Mouse (Mus musculus) heart, adult 2 months (tissue): ENCODE measurements around the gene Epb41l4b. TPM values are rescaled to one million over a fixed set of nuclear protein-coding genes. Genes with fewer than 3 reads are reported as not detected.

Experiments
- DNase-seq, 2 experiments: peaks; one replicate each; pipeline ENCODE4 v3.0.0; 2021
- H3K27ac ChIP-seq: fragments of 200-600 bp; 2 replicates; pipeline ENCODE4 v1.8.1; 2022
- H3K27me3 ChIP-seq: fragments of 200-500 bp; 2 replicates; pipeline ENCODE4 v1.6.1; 2012; ENCODE audit warnings: mild to moderate bottlenecking, low read length, inconsistent platforms, mixed read lengths; ENCODE audit not compliant: control insufficient read depth, insufficient read depth
- H3K36me3 ChIP-seq: fragments of 200-500 bp; 2 replicates; pipeline ENCODE4 v1.6.1; 2012; ENCODE audit warnings: low read length, inconsistent platforms; ENCODE audit not compliant: control insufficient read depth, insufficient read depth
- H3K4me1 ChIP-seq: fragments of 200-500 bp; 2 replicates; pipeline ENCODE4 v1.6.1; 2011; ENCODE audit warnings: low read length; ENCODE audit not compliant: control insufficient read depth, insufficient read depth
- H3K4me3 ChIP-seq: fragments of 200-600 bp; 2 replicates; pipeline ENCODE4 v1.8.1; 2022
- H3K79me2 ChIP-seq: fragments of 200-500 bp; replicated peaks from 2 replicates; pipeline ENCODE4 v1.6.1; 2012; ENCODE audit warnings: mild to moderate bottlenecking, inconsistent platforms, low read length, moderate library complexity, mixed read lengths; ENCODE audit not compliant: control insufficient read depth, insufficient read depth
- H3K9ac ChIP-seq: fragments of 200-500 bp; 2 replicates; pipeline ENCODE4 v1.6.1; 2012; ENCODE audit warnings: low read depth, mild to moderate bottlenecking, control low read depth, inconsistent platforms, low read length, mixed read lengths
- CTCF ChIP-seq: fragments of 200-600 bp; IDR thresholded peaks from 2 replicates; pipeline ENCODE4 v1.8.1; 2022; ENCODE audit warnings: antibody characterized with exemption, mild to moderate bottlenecking, moderate library complexity
- EP300 ChIP-seq: fragments of 200-500 bp; IDR thresholded peaks from 2 replicates; pipeline ENCODE4 v1.6.1; 2011; ENCODE audit warnings: low read depth, low read length, control low read depth; ENCODE audit not compliant: insufficient read depth
- POLR2A ChIP-seq: fragments of 200-500 bp; IDR thresholded peaks from 2 replicates; pipeline ENCODE4 v1.6.1; 2011; ENCODE audit warnings: mild to moderate bottlenecking, low read depth, low read length, control low read depth; ENCODE audit not compliant: insufficient read depth
- WGBS: fragments of 180-500 bp; shearing (Covaris S2); methylation state at CpG from one replicate; pipeline ENCODE4 v1.1.7; 2018; 5-methylcytosine and 5-hydroxymethylcytosine counted together
- intact Hi-C: fragments of 180-260 bp; cut with DNase I; formaldehyde crosslinking; loops from one replicate; pipeline ENCODE4 v1.15.1; 2025
- polyA plus RNA-seq: library from polyadenylated mRNA; depleted of rRNA; stranded (reverse); fragments of >200 nt; gene quantifications from 2 replicates; pipeline ENCODE4 v1.2.3, GENCODE M21; 2012
- total RNA-seq, 2 experiments: library from RNA; stranded (reverse); gene quantifications; 2 replicates each; pipeline ENCODE4 v1.2.3; 2021

Gene Epb41l4b
- total and polyA plus RNA-seq, 3 experiments: 1.9 to 3.0 (median 2.6) TPM

GRCm38 (mm10) chr4:57060319-57060831, 82.9 kb downstream of the Epb41l4b start:
- Histone ChIP-seq H3K4me1 (no peaks in the 10 kb centered on the region), H3K4me3 (no peak overlapping the region), H3K9ac (no peak overlapping the region), H3K79me2 (no peaks in the 10 kb centered on the region), H3K27me3 (no peaks in the 10 kb centered on the region), H3K36me3 (no peaks in the 10 kb centered on the region), H3K27ac (no peak overlapping the region)
- WGBS: 76% methylated on average over 15 of the region's 15 CpGs
- DNase-seq: no peak
- TF ChIP-seq CTCF (no peak), EP300 (no peak)
- intact Hi-C loops: no loop called here

- no peak overlapping the region for H3K27ac ChIP-seq
- no peaks in the 10 kb centered on the region for H3K4me1 ChIP-seq
- intact Hi-C loops: no loop called here
- H3K4me3 ChIP-seq: no peak overlapping the region
- H3K36me3 ChIP-seq: no peaks in the 10 kb centered on the region
- no peak for DNase-seq
- TF ChIP-seq POLR2A (no peak), EP300 (no peak), CTCF (no peak)
- H3K9ac ChIP-seq: no peak overlapping the region
- no peaks in the 10 kb centered on the region for H3K27me3 ChIP-seq
- no peaks in the 10 kb centered on the region for H3K79me2 ChIP-seq
- WGBS: 82% methylated on average over 2 of the region's 2 CpGs
These were observed 84.6 kb downstream of the Epb41l4b start for GRCm38 (mm10) chr4:57058623-57059022.

GRCm38 (mm10) chr4:57057637-57058036, 85.6 kb downstream of the Epb41l4b start:
- Histone ChIP-seq H3K36me3 (no peaks in the 10 kb centered on the region), H3K27ac (no peak overlapping the region), H3K27me3 (no peaks in the 10 kb centered on the region), H3K79me2 (no peaks in the 10 kb centered on the region), H3K9ac (no peak overlapping the region), H3K4me3 (no peak overlapping the region), H3K4me1 (no peaks in the 10 kb centered on the region)
- WGBS: 91% methylated on average over 4 of the region's 4 CpGs
- no peak for TF ChIP-seq CTCF
- no peak for TF ChIP-seq EP300
- no peak for TF ChIP-seq POLR2A
- intact Hi-C loops: no loop called here
- DNase-seq: no peak

GRCm38 (mm10) chr4:57055635-57056034, 87.6 kb downstream of the Epb41l4b start:
- WGBS: 51% methylated on average over 7 of the region's 7 CpGs
- intact Hi-C loops: no loop called here
- no peaks in the 10 kb centered on the region for H3K79me2 ChIP-seq
- no peak for DNase-seq
- H3K9ac ChIP-seq: no peak overlapping the region
- TF ChIP-seq EP300 (no peak), POLR2A (no peak), CTCF (no peak)
- H3K27ac ChIP-seq: no peak overlapping the region
- H3K4me3 ChIP-seq: no peak overlapping the region
- H3K4me1 ChIP-seq: no peaks in the 10 kb centered on the region
- H3K27me3 ChIP-seq: no peaks in the 10 kb centered on the region
- no peaks in the 10 kb centered on the region for H3K36me3 ChIP-seq

- H3K36me3 ChIP-seq: no peaks in the 10 kb centered on the region
- no peak overlapping the region for H3K27ac ChIP-seq
- H3K4me1 ChIP-seq: no peaks in the 10 kb centered on the region
- no peaks in the 10 kb centered on the region for H3K79me2 ChIP-seq
- 77% methylated on average over 5 of the region's 5 CpGs for WGBS
- TF ChIP-seq CTCF (no peak), EP300 (no peak), POLR2A (no peak)
- H3K9ac ChIP-seq: no peak overlapping the region
- H3K27me3 ChIP-seq: no peaks in the 10 kb centered on the region
- H3K4me3 ChIP-seq: no peak overlapping the region
- intact Hi-C loops: no loop called here
- no peak for DNase-seq
These were observed 93.8 kb downstream of the Epb41l4b start for GRCm38 (mm10) chr4:57049281-57049921.

- no peak overlapping the region for H3K27ac ChIP-seq
- H3K4me1 ChIP-seq: no peaks in the 10 kb centered on the region
- no peaks in the 10 kb centered on the region for H3K79me2 ChIP-seq
- no peak for TF ChIP-seq POLR2A
- no peak for TF ChIP-seq CTCF
- TF ChIP-seq EP300: no peak
- intact Hi-C loops: no loop called here
- H3K9ac ChIP-seq: no peak overlapping the region
- no peaks in the 10 kb centered on the region for H3K36me3 ChIP-seq
- no peak overlapping the region for H3K4me3 ChIP-seq
- H3K27me3 ChIP-seq: no peaks in the 10 kb centered on the region
- 16% methylated on average over 6 of the region's 6 CpGs for WGBS
- no peak for DNase-seq
These were observed 94.7 kb downstream of the Epb41l4b start for GRCm38 (mm10) chr4:57048566-57048965.
